Mouse (Mus musculus): ENCODE data around the gene Epm2aip1. TPM values are rescaled to one million over a fixed set of nuclear protein-coding genes. Genes with fewer than 3 reads are reported as not detected.

The Epm2aip1 gene
- polyA plus RNA-seq, 1 experiment: 5.8 TPM

- Histone ChIP-seq H3K4me2 (ENCODE audit: low read depth) (no peak overlapping the region), H3K4me3 (no peak overlapping the region), H3K79me2 (ENCODE audit: control insufficient read depth, insufficient read depth) (no peaks in the 10 kb centered on the region), H3ac (ENCODE audit: control insufficient read depth, insufficient read length) (no peak overlapping the region), H3K36me3 (ENCODE audit: control insufficient read depth, insufficient read depth) (peaks cover 19% of the 10 kb centered on the region), H3K27me3 (ENCODE audit: control insufficient read depth, insufficient read depth, insufficient read length) (no peaks in the 10 kb centered on the region)
- TF ChIP-seq TCF3 (IDR thresholded peaks at IDR 0.05; ENCODE audit: insufficient read length, low read depth) (no peak), MAX (IDR thresholded peaks at IDR 0.05; ENCODE audit: low read depth) (no peak), E2F4 (IDR thresholded peaks at IDR 0.05; ENCODE audit: insufficient read depth) (no peak), USF1 (IDR thresholded peaks at IDR 0.05; ENCODE audit: low read depth) (no peak), CEBPB (IDR thresholded peaks at IDR 0.05; ENCODE audit: insufficient read depth, poor library complexity, severe bottlenecking) (no peak), REST (IDR thresholded peaks at IDR 0.05; ENCODE audit: insufficient read depth, insufficient read length) (no peak), TCF12 (IDR thresholded peaks at IDR 0.05; ENCODE audit: insufficient read depth, poor library complexity, severe bottlenecking) (no peak), POLR2AphosphoS2 (IDR thresholded peaks at IDR 0.05; ENCODE audit: insufficient read length, low read depth) (no peak), MYOD1 (IDR thresholded peaks at IDR 0.05; ENCODE audit: control insufficient read depth in 1 of 3, insufficient read length in 2 of 3, low read depth in 2 of 3) (no peak), POLR2A (IDR thresholded peaks at IDR 0.05; ENCODE audit: insufficient read length, low read depth) (no peak), SRF (IDR thresholded peaks at IDR 0.05; ENCODE audit: control insufficient read depth, insufficient read length, low read depth) (no peak), MYOG (IDR thresholded peaks at IDR 0.05; ENCODE audit: control insufficient read depth in 1 of 3, insufficient read depth in 1 of 3, insufficient read length in 2 of 3, low read depth in 2 of 3) (no peak)
These were observed 19.4 kb upstream of the Epm2aip1 start for GRCm38 (mm10) chr9:111252161-111252869.

DNA sequence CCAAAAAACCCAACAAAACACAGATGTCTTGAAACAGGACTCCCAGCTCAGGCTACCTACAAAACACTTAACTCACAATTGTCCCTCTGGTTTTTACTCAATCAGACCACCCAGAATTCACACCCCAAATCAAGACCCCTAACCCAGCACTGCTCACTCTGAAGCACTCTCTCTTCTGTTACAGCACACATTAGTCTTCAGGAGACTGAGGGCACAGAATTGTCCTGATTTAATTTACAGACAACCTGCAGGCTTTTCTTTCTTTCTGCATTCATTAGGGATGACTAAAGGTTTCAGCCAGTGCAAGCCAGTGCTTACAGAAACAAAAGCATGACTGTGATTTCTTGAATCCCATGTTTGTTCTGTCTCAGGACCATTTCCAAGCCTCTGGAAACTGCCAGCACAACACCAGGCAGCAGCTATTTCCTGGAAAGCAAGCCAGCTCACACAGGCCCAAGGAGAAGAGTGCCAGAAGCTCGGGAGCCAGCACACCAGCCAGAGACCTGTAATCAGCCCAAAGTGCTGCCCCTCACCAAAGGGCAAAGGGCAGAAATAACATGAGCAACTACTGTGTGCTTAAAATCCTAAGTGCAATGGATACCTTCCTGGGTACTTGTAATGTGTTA, 11.3 kb upstream of the Epm2aip1 start:
- TF ChIP-seq CEBPB (IDR thresholded peaks at IDR 0.05; ENCODE audit: insufficient read depth, poor library complexity, severe bottlenecking): no peak
- TF ChIP-seq POLR2A (IDR thresholded peaks at IDR 0.05; ENCODE audit: insufficient read length, low read depth): no peak
- TF ChIP-seq SRF (IDR thresholded peaks at IDR 0.05; ENCODE audit: control insufficient read depth, insufficient read length, low read depth): no peak
- Histone ChIP-seq H3K79me2 (ENCODE audit: control insufficient read depth, insufficient read depth) (no peaks in the 10 kb centered on the region), H3K4me2 (ENCODE audit: low read depth) (no peak overlapping the region), H3ac (ENCODE audit: control insufficient read depth, insufficient read length) (no peak overlapping the region), H3K27me3 (ENCODE audit: control insufficient read depth, insufficient read depth, insufficient read length) (no peaks in the 10 kb centered on the region), H3K36me3 (ENCODE audit: control insufficient read depth, insufficient read depth) (peaks cover 18% of the 10 kb centered on the region), H3K4me3 (no peak overlapping the region)

DNA sequence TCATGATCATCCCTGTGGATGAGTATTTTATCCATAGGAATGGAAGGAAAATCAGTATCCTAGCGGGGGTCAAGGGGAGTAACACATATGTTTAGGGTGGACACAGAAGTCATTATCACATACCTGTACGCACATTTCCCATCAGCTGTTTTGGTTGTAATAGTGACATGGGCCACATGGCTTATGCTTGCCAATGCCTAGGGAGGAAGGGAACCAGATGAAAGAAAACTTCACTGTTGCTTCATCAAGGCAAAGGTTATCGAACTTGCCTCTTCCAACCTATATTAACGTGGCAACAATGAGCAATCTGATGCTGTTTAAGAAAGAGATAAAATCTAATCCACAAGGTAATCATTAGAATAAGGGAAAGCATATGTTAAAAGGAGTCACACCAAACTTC, 10.4 kb upstream of the Epm2aip1 start:
- no peak overlapping the region for H3K4me3 ChIP-seq
- H3ac ChIP-seq (ENCODE audit: control insufficient read depth, insufficient read length): no peak overlapping the region
- TF ChIP-seq MAX (IDR thresholded peaks at IDR 0.05; ENCODE audit: low read depth) (no peak), POLR2AphosphoS2 (IDR thresholded peaks at IDR 0.05; ENCODE audit: insufficient read length, low read depth) (no peak), SRF (IDR thresholded peaks at IDR 0.05; ENCODE audit: control insufficient read depth, insufficient read length, low read depth) (no peak), REST (IDR thresholded peaks at IDR 0.05; ENCODE audit: insufficient read depth, insufficient read length) (no peak), MYOG (IDR thresholded peaks at IDR 0.05; ENCODE audit: control insufficient read depth in 1 of 3, insufficient read depth in 1 of 3, insufficient read length in 2 of 3, low read depth in 2 of 3) (no peak), TCF3 (IDR thresholded peaks at IDR 0.05; ENCODE audit: insufficient read length, low read depth) (no peak), POLR2A (IDR thresholded peaks at IDR 0.05; ENCODE audit: insufficient read length, low read depth) (no peak), TCF12 (IDR thresholded peaks at IDR 0.05; ENCODE audit: insufficient read depth, poor library complexity, severe bottlenecking) (no peak), USF1 (IDR thresholded peaks at IDR 0.05; ENCODE audit: low read depth) (no peak), MYOD1 (IDR thresholded peaks at IDR 0.05; ENCODE audit: control insufficient read depth in 1 of 3, insufficient read length in 2 of 3, low read depth in 2 of 3) (no peak)
- H3K27me3 ChIP-seq (ENCODE audit: control insufficient read depth, insufficient read depth, insufficient read length): no peaks in the 10 kb centered on the region
- no peak overlapping the region for H3K4me2 ChIP-seq (ENCODE audit: low read depth)
- no peaks in the 10 kb centered on the region for H3K79me2 ChIP-seq (ENCODE audit: control insufficient read depth, insufficient read depth)
- H3K36me3 ChIP-seq (ENCODE audit: control insufficient read depth, insufficient read depth): peaks cover 13% of the 10 kb centered on the region

DNA sequence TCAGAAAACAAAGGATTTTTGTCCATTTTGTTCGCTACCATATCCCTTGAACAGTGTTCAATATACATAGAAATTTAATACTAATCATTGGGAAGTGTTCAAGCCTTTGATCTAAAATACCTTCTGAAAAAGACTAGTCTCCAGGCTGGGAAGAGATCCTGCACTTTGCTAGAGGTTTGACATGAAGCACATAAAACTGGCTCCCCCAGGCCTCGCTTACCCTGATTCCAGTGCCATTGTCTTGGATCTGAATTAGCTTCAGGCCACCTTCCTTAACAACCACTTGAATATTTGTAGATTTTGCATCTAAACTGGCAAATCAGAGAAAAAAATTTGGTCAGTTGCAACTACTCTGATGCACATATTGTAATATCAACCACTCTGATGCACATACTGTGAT, 3.7 kb upstream of the Epm2aip1 start:
- Histone ChIP-seq H3K4me3 (no peak overlapping the region), H3K79me2 (ENCODE audit: control insufficient read depth, insufficient read depth) (peaks cover 23% of the 10 kb centered on the region)
- TF ChIP-seq TCF12 (IDR thresholded peaks at IDR 0.05; ENCODE audit: insufficient read depth, poor library complexity, severe bottlenecking) (no peak), POLR2A (IDR thresholded peaks at IDR 0.05; ENCODE audit: insufficient read length, low read depth) (no peak), MYOD1 (IDR thresholded peaks at IDR 0.05; ENCODE audit: control insufficient read depth in 1 of 3, insufficient read length in 2 of 3, low read depth in 2 of 3) (no peak), MYOG (IDR thresholded peaks at IDR 0.05; ENCODE audit: control insufficient read depth in 1 of 3, insufficient read depth in 1 of 3, insufficient read length in 2 of 3, low read depth in 2 of 3) (no peak), E2F4 (IDR thresholded peaks at IDR 0.05; ENCODE audit: insufficient read depth) (no peak), REST (IDR thresholded peaks at IDR 0.05; ENCODE audit: insufficient read depth, insufficient read length) (no peak), SRF (IDR thresholded peaks at IDR 0.05; ENCODE audit: control insufficient read depth, insufficient read length, low read depth) (no peak), CEBPB (IDR thresholded peaks at IDR 0.05; ENCODE audit: insufficient read depth, poor library complexity, severe bottlenecking) (no peak), MAX (IDR thresholded peaks at IDR 0.05; ENCODE audit: low read depth) (no peak), POLR2AphosphoS2 (IDR thresholded peaks at IDR 0.05; ENCODE audit: insufficient read length, low read depth) (no peak), TCF3 (IDR thresholded peaks at IDR 0.05; ENCODE audit: insufficient read length, low read depth) (no peak), USF1 (IDR thresholded peaks at IDR 0.05; ENCODE audit: low read depth) (no peak)

More for the DNA sequence above, 3.7 kb upstream of the Epm2aip1 start:
- Histone ChIP-seq H3K27me3 (ENCODE audit: control insufficient read depth, insufficient read depth, insufficient read length) (no peaks in the 10 kb centered on the region), H3K36me3 (ENCODE audit: control insufficient read depth, insufficient read depth) (peaks cover 18% of the 10 kb centered on the region), H3ac (ENCODE audit: control insufficient read depth, insufficient read length) (no peak overlapping the region), H3K4me2 (ENCODE audit: low read depth) (no peak overlapping the region)
